Mouse (Mus musculus) CH12.LX (cell line): ENCODE data around the gene Iqch. TPM values are rescaled to one million over a fixed set of nuclear protein-coding genes. Genes with fewer than 3 reads are reported as not detected.

Experiments used
- DNase-seq: peaks from one replicate; pipeline ENCODE4 v3.0.0-alpha.2; 2013; ENCODE audit errors: extremely low read depth
- H3K27ac ChIP-seq: 2 replicates; pipeline ENCODE4 v1.5.1; 2012; ENCODE audit warnings: low read depth, mild to moderate bottlenecking, control low read depth, moderate library complexity; ENCODE audit not compliant: insufficient read depth
- H3K27me3 ChIP-seq: replicated peaks from 2 replicates; pipeline ENCODE3; 2012; ENCODE audit warnings: inconsistent platforms
- H3K36me3 ChIP-seq, 2 experiments: replicated peaks in 1 of 2; 2 replicates each; pipeline versions ENCODE3 to v1.6.1; 2012; ENCODE audit warnings: inconsistent platforms in 1 of 2, low read length in 1 of 2, mild to moderate bottlenecking in 1 of 2, mixed read lengths in 1 of 2, moderate library complexity in 1 of 2; ENCODE audit not compliant: control insufficient read depth in 1 of 2, insufficient read depth in 1 of 2
- H3K4me1 ChIP-seq, 2 experiments: 2 replicates each; pipeline ENCODE4 v1.6.1; 2012; ENCODE audit warnings: inconsistent platforms in 1 of 2, moderate library complexity in 1 of 2; ENCODE audit not compliant: insufficient read depth in 2 of 2, control insufficient read depth in 1 of 2
- H3K4me2 ChIP-seq: 2 replicates; pipeline ENCODE4 v1.6.1; 2012; ENCODE audit warnings: low read depth, mild to moderate bottlenecking, control low read depth; ENCODE audit not compliant: poor library complexity, insufficient read depth, severe bottlenecking
- H3K4me3 ChIP-seq, 3 experiments: fragments of 150-350 bp in 1 of 3; sonication (generic) in 1 of 3; replicated peaks in 1 of 3; 2 replicates each; pipeline versions ENCODE3 to v1.5.1; 2011 to 2012; ENCODE audit warnings: low read depth in 2 of 3, low read length in 2 of 3, mild to moderate bottlenecking in 2 of 3, moderate library complexity in 2 of 3, control low read depth in 1 of 3, improper control_type of control experiment in 1 of 3, inconsistent platforms in 1 of 3, mixed read lengths in 1 of 3; ENCODE audit not compliant: poor library complexity in 1 of 3
- H3K79me2 ChIP-seq: replicated peaks from 2 replicates; pipeline ENCODE4 v1.6.1; 2012; ENCODE audit warnings: mild to moderate bottlenecking, moderate library complexity; ENCODE audit not compliant: control insufficient read depth, poor library complexity, insufficient read depth, severe bottlenecking; ENCODE audit errors: extremely low read depth
- H3K9ac ChIP-seq: 2 replicates; pipeline ENCODE4 v1.6.1; 2012; ENCODE audit warnings: low read depth, mild to moderate bottlenecking, control low read depth, moderate library complexity; ENCODE audit not compliant: insufficient read depth
- H3K9me3 ChIP-seq: replicated peaks from 2 replicates; pipeline ENCODE3; 2012; ENCODE audit warnings: low read length, inconsistent platforms, mixed read lengths
- CTCF ChIP-seq, 2 experiments: IDR thresholded peaks in 1 of 2; conservative IDR thresholded peaks in 1 of 2; 2 replicates each; pipeline ENCODE4 v1.5.1; 2011 to 2012; ENCODE audit warnings: low read depth in 2 of 2, low read length in 2 of 2, improper control_type of control experiment in 1 of 2, inconsistent platforms in 1 of 2, mild to moderate bottlenecking in 1 of 2, moderate library complexity in 1 of 2
- IRF4 ChIP-seq: IDR thresholded peaks from 2 replicates; pipeline ENCODE4 v1.6.1; 2014; ENCODE audit warnings: low read depth, mild to moderate bottlenecking, inconsistent platforms, low read length, improper control_type of control experiment
- KAT2A ChIP-seq: IDR thresholded peaks from 2 replicates; pipeline ENCODE4 v1.6.1; 2012; ENCODE audit warnings: low read length, improper control_type of control experiment, inconsistent platforms; ENCODE audit not compliant: insufficient replicate concordance
- MAFK ChIP-seq: IDR thresholded peaks from 2 replicates; pipeline ENCODE4 v1.6.1; 2011; ENCODE audit warnings: low read length, improper control_type of control experiment; ENCODE audit not compliant: insufficient replicate concordance
- MYC ChIP-seq: IDR thresholded peaks from 2 replicates; pipeline ENCODE4 v1.6.1; 2011; ENCODE audit warnings: low read depth, mild to moderate bottlenecking, improper control_type of control experiment, low read length
- POLR2A ChIP-seq: IDR thresholded peaks from 2 replicates; pipeline ENCODE4 v1.6.1; 2011; ENCODE audit warnings: low read depth, mild to moderate bottlenecking, improper control_type of control experiment, low read length
- POLR2AphosphoS2 ChIP-seq: IDR thresholded peaks from 2 replicates; pipeline ENCODE4 v1.6.1; 2011; ENCODE audit warnings: low read depth, low read length, improper control_type of control experiment
- SIN3A ChIP-seq: IDR thresholded peaks from 2 replicates; pipeline ENCODE4 v1.6.1; 2012; ENCODE audit warnings: low read length, improper control_type of control experiment, inconsistent platforms
- SMC3 ChIP-seq: IDR thresholded peaks from 2 replicates; pipeline ENCODE4 v1.6.1; 2011; ENCODE audit warnings: low read depth, low read length, improper control_type of control experiment
- TCF12 ChIP-seq: IDR thresholded peaks from 2 replicates; pipeline ENCODE4 v1.6.1; 2014; ENCODE audit warnings: low read depth, mild to moderate bottlenecking, inconsistent platforms, low read length, improper control_type of control experiment
- ZMIZ1 ChIP-seq: IDR thresholded peaks from 2 replicates; pipeline ENCODE4 v1.6.1; 2012; ENCODE audit warnings: low read depth, mild to moderate bottlenecking, inconsistent platforms, low read length, improper control_type of control experiment
- dilution Hi-C: fragments of 300-500 bp; cut with MboI; formaldehyde crosslinking; loops from 2 replicates; pipeline ENCODE4 v1.14.3; 2020; ENCODE audit warnings: low sequenced_read_pairs; ENCODE audit not compliant: extremely low pct_unique_long_range_greater_than_20kb, extremely low pct_ligation_motif_present
- in situ Hi-C: fragments of 300-500 bp; cut with MboI; formaldehyde crosslinking; loops from 3 replicates; pipeline ENCODE4 v1.14.3; 2019; ENCODE audit warnings: low sequenced_read_pairs, low pct_ligation_motif_present, low pct_unique_long_range_greater_than_20kb, mixed read lengths
- polyA plus RNA-seq: library from polyadenylated mRNA; unstranded; fragments of >175 nt; gene quantifications from 2 replicates; pipeline ENCODE4 v1.2.1, GENCODE M21; 2012; ENCODE audit warnings: low read depth; ENCODE audit not compliant: insufficient read length
- total RNA-seq, 2 experiments: library from RNA; depleted of rRNA; stranded (reverse); fragments of 300-350 nt in 1 of 2; fragments of >200 nt in 1 of 2; gene quantifications; 2 replicates each; pipeline ENCODE4 v1.2.3; 2012 to 2014

The Iqch gene
- total and polyA plus RNA-seq, 3 experiments, result 0.04 to 0.21 (median 0.15) TPM

DNA sequence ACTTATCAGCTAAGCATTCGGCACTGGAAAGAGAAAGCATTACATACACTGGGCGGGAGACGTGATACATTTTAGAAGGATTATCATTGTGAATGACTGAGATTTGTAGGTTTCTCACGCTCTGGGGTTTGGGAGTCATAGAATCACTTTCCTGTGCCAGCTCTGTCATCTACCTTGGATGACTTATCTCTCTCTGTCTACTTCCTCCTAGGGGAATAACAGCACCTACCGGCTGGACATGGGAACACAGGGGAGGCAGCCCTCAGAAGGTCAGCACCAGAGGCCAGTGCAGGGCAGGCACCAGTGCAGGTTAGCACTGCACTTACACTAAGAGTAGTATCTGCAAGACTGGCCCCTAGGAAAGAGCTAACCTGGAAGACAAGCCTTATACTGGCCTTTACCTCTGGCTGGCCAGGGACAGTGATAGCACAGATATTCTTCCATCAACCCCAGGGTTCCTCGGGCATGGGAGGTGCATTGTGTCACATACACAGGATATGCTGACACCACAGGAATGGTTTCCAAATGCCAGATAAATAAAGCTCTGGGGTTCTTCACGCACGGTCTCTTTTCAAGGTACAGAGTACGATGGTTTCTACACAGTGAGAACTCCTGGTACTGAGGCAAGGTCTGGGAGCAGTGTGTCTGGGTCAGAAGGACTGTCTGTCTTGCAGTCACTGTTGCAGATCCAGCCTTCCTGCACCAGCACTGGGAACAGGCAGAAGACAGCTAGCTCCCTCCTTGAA, 69.2 kb downstream of the Iqch start:
- no peak for DNase-seq
- no peaks in the 10 kb centered on the region for H3K79me2 ChIP-seq
- H3K27ac ChIP-seq, result no peak overlapping the region
- 0 out of 4 replicates have a peak, but pooled peaks of 1 of the 2 experiments have one; percentile 10 for TF ChIP-seq CTCF (conservative IDR thresholded peaks at IDR 0.05 in 1 of 2, IDR thresholded peaks at IDR 0.05 in 1 of 2; ENCODE audit: low read depth in 2 of 2, low read length in 2 of 2)
- TF ChIP-seq MAFK, result no peak
- no peak overlapping the region for H3K4me2 ChIP-seq
- dilution Hi-C loops, result no loop called here
- no peak overlapping the region for H3K9ac ChIP-seq
- H3K4me3 ChIP-seq, result no peak overlapping the region
- H3K9me3 ChIP-seq, result no peaks in the 10 kb centered on the region
- H3K4me1 ChIP-seq, result peaks cover 0 to 8% of the 10 kb centered on the region in 2 experiments; a peak in 1 of 4 replicates
- no peaks in the 10 kb centered on the region for H3K27me3 ChIP-seq
- in situ Hi-C loops, result no loop called here
- H3K36me3 ChIP-seq, result no peaks in the 10 kb centered on the region

DNA sequence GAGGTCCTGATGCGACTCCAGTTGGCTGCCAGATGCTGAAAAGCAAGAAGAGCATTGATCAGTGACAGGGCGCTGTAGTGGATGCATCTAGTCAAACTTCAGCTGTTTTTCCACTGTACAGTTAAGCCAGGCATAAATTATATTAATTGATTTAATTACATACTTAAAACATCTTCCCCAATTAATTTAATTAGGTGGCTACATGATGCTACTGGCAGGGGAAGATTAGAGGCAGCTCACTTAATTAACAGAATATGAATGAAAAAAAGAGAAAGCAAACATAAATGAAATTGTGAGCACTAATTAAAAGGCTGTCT, 78.4 kb downstream of the Iqch start:
- H3K4me1 ChIP-seq, result no peaks in the 10 kb centered on the region
- H3K27me3 ChIP-seq, result no peaks in the 10 kb centered on the region
- no peaks in the 10 kb centered on the region for H3K36me3 ChIP-seq
- dilution Hi-C loops, result no loop called here
- in situ Hi-C loops, result no loop called here
- no peaks in the 10 kb centered on the region for H3K9me3 ChIP-seq
- no peak for DNase-seq
- H3K79me2 ChIP-seq, result no peaks in the 10 kb centered on the region
- no peak overlapping the region for H3K9ac ChIP-seq
- no peak for TF ChIP-seq TCF12
- no peak for TF ChIP-seq POLR2A
- no peak for TF ChIP-seq MYC
- no peak for TF ChIP-seq KAT2A
- no peak for TF ChIP-seq SIN3A
- TF ChIP-seq MAFK, result no peak
- TF ChIP-seq ZMIZ1, result no peak
- TF ChIP-seq SMC3, result no peak
- TF ChIP-seq POLR2AphosphoS2, result no peak
- H3K4me3 ChIP-seq, result no peak overlapping the region
- H3K4me2 ChIP-seq, result no peak overlapping the region
- H3K27ac ChIP-seq, result no peak overlapping the region

DNA sequence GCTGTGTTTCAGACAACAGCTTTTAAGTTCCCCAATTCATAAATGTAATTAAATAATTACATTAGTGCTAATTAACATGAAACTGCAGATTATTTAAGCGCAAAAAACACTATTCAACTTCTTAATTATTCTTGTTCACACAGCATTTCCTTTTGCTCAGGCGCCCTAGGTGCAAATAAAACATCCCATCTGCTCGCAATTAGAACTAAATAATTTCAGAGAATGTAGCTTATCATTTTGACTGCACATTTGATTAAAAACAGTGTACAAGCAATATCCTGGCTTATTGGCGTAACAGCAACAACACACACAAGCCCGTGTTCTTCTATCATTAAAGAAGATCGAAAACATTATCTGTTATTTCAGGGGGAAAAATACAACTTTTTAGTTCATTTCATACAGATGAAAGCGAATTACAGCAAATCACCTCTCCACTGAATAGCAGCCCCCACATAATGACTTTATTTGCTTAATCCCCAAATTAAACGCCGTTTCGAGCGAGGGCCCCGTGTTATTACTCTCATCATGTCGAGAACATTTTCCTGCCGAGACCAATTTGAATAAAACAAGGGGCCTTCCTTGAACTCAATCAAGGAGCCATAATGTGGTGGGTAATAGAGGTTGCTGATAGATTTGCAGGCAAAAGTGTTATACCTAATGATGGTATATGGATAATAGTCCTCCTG, 78.9 kb downstream of the Iqch start:
- no peak for TF ChIP-seq IRF4
- Histone ChIP-seq H3K4me2 (no peak overlapping the region), H3K36me3 (no peaks in the 10 kb centered on the region), H3K9me3 (no peaks in the 10 kb centered on the region), H3K27ac (no peak overlapping the region), H3K4me1 (no peaks in the 10 kb centered on the region), H3K79me2 (no peaks in the 10 kb centered on the region), H3K27me3 (no peaks in the 10 kb centered on the region), H3K9ac (no peak overlapping the region), H3K4me3 (no peak overlapping the region)
- in situ Hi-C loops (no loop called here), dilution Hi-C loops (no loop called here)
- no peak for DNase-seq
